Mouse (Mus musculus) kidney, postnatal 0 days (tissue): ENCODE data around the gene Ccdc43. TPM values are rescaled to one million over a fixed set of nuclear protein-coding genes. Genes with fewer than 3 reads are reported as not detected.

ENCODE experiments used
- ATAC-seq: fragments of 200-750 bp; cut with Nextera tagmentation; replicated peaks from 2 replicates; pipeline ENCODE4 v1.8.0; 2017; ENCODE audit warnings: low read depth, moderate number of reproducible peaks, moderate TSS enrichment, moderate library complexity; ENCODE audit not compliant: low FRiP score
- DNase-seq: peaks from one replicate; pipeline ENCODE4 v3.0.0-alpha.2; 2016; ENCODE audit warnings: low spot score
- H3K27ac ChIP-seq: fragments of 300-500 bp; sonication (generic); 2 replicates; pipeline ENCODE4 v1.5.1; 2014; ENCODE audit warnings: mild to moderate bottlenecking
- H3K27me3 ChIP-seq: fragments of 300-500 bp; sonication (generic); 2 replicates; pipeline ENCODE4 v1.6.1; 2014; ENCODE audit warnings: low read length, mixed read lengths; ENCODE audit not compliant: insufficient read depth
- H3K36me3 ChIP-seq: fragments of 300-500 bp; sonication (generic); 2 replicates; pipeline ENCODE4 v1.6.1; 2014; ENCODE audit warnings: low read length, mixed read lengths; ENCODE audit not compliant: insufficient read depth
- H3K4me1 ChIP-seq: fragments of 300-500 bp; sonication (generic); replicated peaks from 2 replicates; pipeline ENCODE4 v1.6.1; 2014; ENCODE audit warnings: antibody characterized with exemption, low read length, mixed read lengths; ENCODE audit not compliant: insufficient read depth
- H3K4me2 ChIP-seq: fragments of 300-500 bp; sonication (generic); 2 replicates; pipeline ENCODE4 v1.6.1; 2014; ENCODE audit warnings: mild to moderate bottlenecking, low read length, moderate library complexity, mixed read lengths
- H3K4me3 ChIP-seq: fragments of 300-500 bp; sonication (generic); replicated peaks from 2 replicates; pipeline ENCODE4 v1.5.1; 2014; ENCODE audit warnings: low read depth, low read length
- H3K9ac ChIP-seq: fragments of 300-500 bp; sonication (generic); 2 replicates; pipeline ENCODE4 v1.6.1; 2014; ENCODE audit warnings: low read depth, low read length
- H3K9me3 ChIP-seq: fragments of 300-500 bp; sonication (generic); replicated peaks from 2 replicates; pipeline ENCODE4 v1.6.1; 2016; ENCODE audit warnings: low read length, inconsistent platforms, mixed read lengths
- CTCF ChIP-seq: IDR thresholded peaks from 2 replicates; pipeline ENCODE4 v1.5.1; 2016; ENCODE audit warnings: antibody characterized with exemption, low read depth, mild to moderate bottlenecking, moderate library complexity
- WGBS: fragments of 180-500 bp; shearing (Covaris S2); extraction: QIAGEN DNeasy Blood & Tissue Kit; methylation state at CpG from one replicate; pipeline ENCODE4 v1.1.7; 2014; 5-methylcytosine and 5-hydroxymethylcytosine counted together
- microRNA-seq: library from miRNA; unstranded; fragments of <30 nt; microRNA quantifications from one replicate; pipeline ENCODE4, GENCODE M21; 2016
- polyA plus RNA-seq: library from polyadenylated mRNA; unstranded; fragments of >200 nt; fragmentation: Nextera tagmentation; extraction: Ambion mirVana; gene quantifications from 2 replicates; pipeline ENCODE4 v1.2.1, GENCODE M21; 2015

The Ccdc43 gene
- polyA plus RNA-seq, 1 experiment from 2014 or later: 35.3 TPM

DNA sequence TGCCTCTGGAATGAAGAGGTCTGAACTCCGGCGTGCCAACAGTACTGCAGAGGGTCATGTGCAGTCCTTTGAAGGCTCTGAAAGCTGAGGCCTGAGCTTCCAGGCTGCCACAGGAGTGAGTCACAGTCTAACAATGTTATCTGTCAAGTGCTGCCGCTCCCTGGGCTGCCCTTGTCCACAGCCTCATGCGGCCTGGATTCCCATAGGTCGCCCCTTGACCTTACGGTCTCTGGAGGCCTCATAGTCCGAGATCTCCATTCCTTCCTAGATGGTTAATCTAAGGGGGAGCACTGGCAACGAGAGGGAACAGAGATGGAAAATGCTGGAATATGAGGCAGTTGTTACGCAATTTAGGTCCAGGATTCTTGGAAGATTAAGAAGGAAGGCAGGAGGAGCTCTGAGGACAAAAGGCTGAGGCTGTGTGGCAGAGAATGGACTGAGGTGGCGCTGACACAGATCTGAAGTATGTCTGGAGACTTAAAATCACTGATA, 53.6 kb downstream of the Ccdc43 start:
- H3K4me1 ChIP-seq: no peaks in the 10 kb centered on the region
- no peak overlapping the region; the same call in 1 of the 2 replicates for H3K27ac ChIP-seq
- DNase-seq (peak; percentile 40), ATAC-seq (no peak)
- H3K9me3 ChIP-seq: no peaks in the 10 kb centered on the region
- WGBS: 51% methylated on average over 10 of the region's 10 CpGs
- no peak overlapping the region for H3K4me3 ChIP-seq
- H3K4me2 ChIP-seq: no peak overlapping the region
- H3K36me3 ChIP-seq: no peaks in the 10 kb centered on the region
- no peak overlapping the region for H3K9ac ChIP-seq
- no peak for TF ChIP-seq CTCF
- no peaks in the 10 kb centered on the region for H3K27me3 ChIP-seq

GRCm38 (mm10) chr11:102636887-102637286, 60.7 kb downstream of the Ccdc43 start:
- H3K27ac ChIP-seq: no peak overlapping the region
- WGBS: 61% methylated on average over 12 of the region's 12 CpGs
- ATAC-seq: no peak
- H3K4me3 ChIP-seq: no peak overlapping the region
- no peaks in the 10 kb centered on the region for H3K27me3 ChIP-seq
- no peak for DNase-seq
- H3K9ac ChIP-seq: no peak overlapping the region
- H3K36me3 ChIP-seq: no peaks in the 10 kb centered on the region
- H3K9me3 ChIP-seq: no peaks in the 10 kb centered on the region
- no peak for TF ChIP-seq CTCF
- no peaks in the 10 kb centered on the region for H3K4me1 ChIP-seq
- no peak overlapping the region for H3K4me2 ChIP-seq

Small RNA genes within 50 kb of the gene (microRNA-seq; reads per million reads assigned to microRNA genes)
- gene Gm22920: not detected

Other genes starting within 250 kb of the Ccdc43 start
- gene Itga2b, start 227.7 kb downstream of the Ccdc43 start, polyA plus RNA-seq: 12.1 and 12.9 TPM in 2 replicates
- gene Gpatch8, start 141.4 kb downstream of the Ccdc43 start, polyA plus RNA-seq: 25.1 and 29.6 TPM in 2 replicates
- 8.6 and 8.9 TPM in 2 replicates for gene Gm11627, start 118.3 kb downstream of the Ccdc43 start, polyA plus RNA-seq
- gene Fzd2, start 93.4 kb downstream of the Ccdc43 start, polyA plus RNA-seq: 21.8 and 25.9 TPM in 2 replicates
- gene Meioc, start 34.1 kb downstream of the Ccdc43 start, polyA plus RNA-seq: 0.32 and 0.36 TPM in 2 replicates
- 5.9 and 7.7 TPM in 2 replicates for gene Adam11, start 63.7 kb upstream of the Ccdc43 start, polyA plus RNA-seq
- 44.2 and 47.1 TPM in 2 replicates for gene Gjc1, start 121.9 kb upstream of the Ccdc43 start, polyA plus RNA-seq
- 2.9 and 3.0 TPM in 2 replicates for gene Higd1b, start 138.1 kb upstream of the Ccdc43 start, polyA plus RNA-seq
- gene Eftud2, start 183.2 kb upstream of the Ccdc43 start, polyA plus RNA-seq: 127 and 140 TPM in 2 replicates
- gene Ccdc103, start 183.4 kb upstream of the Ccdc43 start, polyA plus RNA-seq: 1.8 and 2.1 TPM in 2 replicates
- gene Fam187a, start 187.4 kb upstream of the Ccdc43 start, polyA plus RNA-seq: 0.11 TPM in 1 of 2 replicates, not detected in the other
- 0.20 and 0.33 TPM in 2 replicates for gene Gfap, start 203.1 kb upstream of the Ccdc43 start, polyA plus RNA-seq
- gene Kif18b, start 227.3 kb upstream of the Ccdc43 start, polyA plus RNA-seq: 2.6 and 3.4 TPM in 2 replicates
- gene C1ql1, start 248.9 kb upstream of the Ccdc43 start, polyA plus RNA-seq: 1.4 and 2.3 TPM in 2 replicates